Mouse (Mus musculus): ENCODE results near the gene Basp1. TPM values are rescaled to one million over a fixed set of nuclear protein-coding genes. Genes with fewer than 3 reads are reported as not detected.

Gene Basp1
- total RNA-seq, 2 experiments from 2014 or later, result 2.2 to 2.3 TPM

DNA sequence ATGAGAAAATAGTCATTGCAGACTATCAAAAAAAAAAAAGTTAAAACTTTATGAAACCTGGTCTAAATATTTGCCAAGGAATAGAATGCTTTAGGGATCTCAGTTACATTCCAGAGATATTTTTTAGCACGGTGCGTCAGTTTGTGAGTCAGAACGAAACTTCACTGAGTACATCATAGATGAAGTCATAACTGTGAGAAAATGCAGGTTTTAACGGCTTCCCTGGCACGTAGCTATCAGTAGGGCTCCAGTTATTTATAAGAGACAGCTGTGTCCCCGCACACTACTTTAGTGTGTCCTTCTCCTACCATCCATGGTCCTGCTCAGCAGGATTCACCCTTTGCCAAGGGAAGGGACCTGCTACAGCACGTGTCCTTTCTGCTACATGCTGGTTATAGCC lies 44.0 kb downstream of the Basp1 start:
- no peak for DNase-seq
- intact Hi-C loops (cut with DNase I), result no loop called here

DNA sequence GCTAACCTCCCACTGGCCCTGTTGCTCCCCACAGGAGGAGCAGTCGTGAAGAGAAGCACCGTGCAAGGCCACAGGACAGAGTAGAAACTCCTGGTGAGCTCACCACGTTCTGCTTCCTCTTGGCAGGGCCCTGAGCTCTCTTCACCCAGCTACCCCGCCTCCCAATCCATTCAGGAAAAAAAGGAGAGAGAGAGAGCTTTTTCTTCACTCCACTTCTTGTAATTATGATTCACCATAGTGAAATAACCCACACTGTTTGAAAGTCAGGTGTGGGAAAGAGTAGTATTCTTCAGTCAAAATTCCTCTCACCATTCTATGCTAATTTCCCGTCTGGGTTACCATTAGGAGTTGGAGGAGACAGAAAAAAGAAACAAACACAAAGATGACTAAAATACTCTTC lies 48.1 kb downstream of the Basp1 start:
- intact Hi-C loops (cut with DNase I), result no loop called here
- DNase-seq, result no peak

DNA sequence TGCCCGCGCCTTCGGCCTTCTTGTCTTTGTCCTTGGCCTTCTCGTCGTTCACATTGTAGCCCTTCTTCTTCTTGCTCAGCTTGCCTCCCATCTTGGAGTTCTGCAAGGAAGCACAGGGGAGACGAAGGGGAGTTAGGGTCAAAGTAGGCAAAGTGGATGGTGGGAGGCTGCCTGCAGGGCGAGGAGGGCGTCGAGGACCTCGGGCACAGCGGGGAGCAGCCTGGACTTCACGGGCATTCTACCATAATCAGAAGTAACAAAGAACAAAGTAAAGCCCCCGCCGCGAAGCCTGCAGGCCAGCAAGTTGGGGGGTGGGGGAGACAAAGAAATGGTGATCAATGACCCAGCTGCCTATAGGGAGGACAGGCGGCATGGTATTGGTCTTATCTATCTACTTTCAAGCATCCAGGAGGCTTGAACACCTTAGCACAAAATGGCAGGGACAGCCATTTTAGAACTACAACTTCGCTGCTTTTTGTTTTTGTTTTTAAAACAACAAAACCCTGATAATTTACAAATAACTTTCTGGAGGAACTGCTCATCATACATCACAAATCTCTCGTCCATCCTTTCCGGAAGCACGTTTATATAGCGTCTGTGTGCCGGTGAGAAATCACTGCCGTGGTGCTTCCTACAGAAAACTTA lies 48.6 kb downstream of the Basp1 start:
- intact Hi-C loops (cut with DNase I), result no loop called here
- no peak for DNase-seq

DNA sequence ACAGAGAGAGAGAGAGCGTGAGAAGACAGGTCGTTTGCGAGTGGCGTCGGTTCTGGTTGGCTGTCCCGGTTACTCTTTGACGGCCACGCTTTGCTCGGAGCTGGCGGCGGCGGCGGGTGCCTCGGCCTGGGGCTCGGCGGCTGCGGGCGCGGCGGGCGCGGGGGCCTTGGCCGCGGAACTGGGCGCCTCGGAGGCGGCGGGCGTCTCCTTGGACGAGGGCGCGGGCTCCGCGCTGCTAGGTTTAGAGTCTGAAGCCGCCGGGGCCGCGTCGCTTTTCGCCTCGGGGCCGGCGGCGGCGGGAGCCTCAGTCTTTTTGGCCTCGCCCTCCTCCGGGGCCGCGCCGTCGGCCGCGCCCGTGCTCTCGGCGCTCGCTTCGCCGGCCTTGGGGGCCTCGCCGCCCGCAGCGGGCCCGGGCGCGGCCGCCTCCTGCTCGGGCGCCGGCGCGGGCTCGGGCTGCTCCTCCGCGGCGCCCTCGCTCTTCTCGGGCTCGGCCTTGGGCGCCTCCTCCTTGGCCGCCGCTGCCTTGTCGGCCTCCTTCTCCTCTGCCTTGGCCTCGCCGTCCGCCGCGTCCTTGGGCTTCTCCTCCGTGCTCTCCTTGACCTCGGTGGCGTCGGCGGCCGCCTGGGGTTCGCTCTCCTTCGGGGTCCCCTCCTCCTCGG lies 49.3 kb downstream of the Basp1 start:
- intact Hi-C loops (cut with DNase I), result no loop called here
- no peak for DNase-seq

DNA sequence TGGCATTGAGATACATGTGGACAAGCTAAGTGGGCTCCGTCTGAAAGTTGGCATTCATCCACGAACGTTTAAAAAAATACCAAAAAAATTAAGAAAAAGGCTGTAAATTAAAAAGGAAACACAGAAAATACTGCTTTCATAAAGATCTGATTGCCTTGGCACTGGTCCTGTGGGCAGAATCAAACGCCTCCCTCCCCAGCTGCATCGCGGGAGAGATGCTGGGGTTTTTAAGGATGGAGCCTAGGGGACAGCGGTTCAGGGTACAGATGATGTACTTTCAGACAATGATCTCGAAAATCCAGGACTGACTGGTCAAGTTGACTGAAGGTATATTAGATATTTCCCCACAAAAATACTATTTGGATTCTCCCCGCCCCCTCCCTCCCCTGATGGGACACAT lies 49.9 kb downstream of the Basp1 start:
- DNase-seq, result no peak

DNA sequence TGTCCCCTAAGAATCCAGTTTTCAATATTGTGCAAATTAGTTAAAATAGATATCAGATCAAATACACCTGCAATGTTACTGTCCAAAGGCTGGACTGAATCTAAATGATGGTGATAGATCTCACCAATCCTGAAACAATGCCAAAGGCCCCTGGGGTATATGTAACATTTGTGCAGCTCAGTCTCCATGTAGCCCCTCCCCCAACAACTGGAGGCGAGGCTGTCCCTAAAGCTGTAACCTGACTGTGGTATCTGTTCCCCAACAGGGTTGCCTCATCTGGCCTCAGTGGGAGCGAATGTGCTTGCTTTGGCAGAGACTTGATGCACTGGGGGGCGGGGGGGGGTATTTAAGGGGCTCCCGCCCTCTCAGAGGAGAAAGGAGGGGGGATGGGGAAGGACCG lies 52.7 kb downstream of the Basp1 start:
- intact Hi-C loops (cut with DNase I), result no loop called here
- no peak for DNase-seq

More for the DNA sequence above, 49.9 kb downstream of the Basp1 start:
- intact Hi-C loops (cut with DNase I), result no loop called here

DNA sequence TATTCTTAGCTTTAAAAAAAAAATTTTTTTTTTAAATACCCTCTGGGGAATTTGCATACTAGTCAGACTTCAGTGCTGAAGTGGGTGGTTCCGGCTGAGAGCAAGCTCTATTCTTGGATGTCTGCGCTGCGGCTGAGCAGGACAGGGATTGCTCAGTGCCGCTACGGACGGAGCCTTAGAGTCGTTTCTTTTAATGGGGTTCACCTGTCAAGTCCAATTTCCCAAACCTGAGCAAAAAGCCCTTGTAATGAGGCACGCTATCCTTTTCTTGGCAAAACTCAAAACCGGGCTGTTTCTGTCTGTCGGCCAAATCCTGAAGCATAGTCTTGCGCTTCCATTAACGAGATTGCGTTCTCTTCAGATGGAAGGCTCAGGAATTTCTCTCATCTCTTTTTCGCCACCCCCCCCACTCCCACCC lies 54.9 kb downstream of the Basp1 start:
- intact Hi-C loops (cut with DNase I), result no loop called here
- DNase-seq, result no peak

DNA sequence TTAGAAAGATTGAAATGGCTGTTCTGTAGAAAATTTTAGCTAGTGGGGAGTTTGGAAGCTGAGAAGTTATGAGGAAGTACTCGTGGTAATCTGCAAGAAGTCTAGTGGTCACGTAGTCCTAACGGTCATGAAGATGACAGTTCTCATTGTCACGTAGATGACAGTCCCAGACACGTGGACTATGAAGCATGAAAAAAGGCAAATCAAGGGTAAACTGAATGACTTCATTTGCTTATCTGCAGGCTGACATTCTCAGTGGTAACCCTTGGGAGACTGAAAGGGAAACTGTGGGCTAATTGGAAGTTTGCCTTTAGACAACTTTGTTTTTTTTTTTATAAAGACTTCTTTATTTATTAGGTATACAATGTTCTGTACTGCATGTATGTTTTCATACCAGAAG lies 58.2 kb downstream of the Basp1 start:
- no peak for DNase-seq
- intact Hi-C loops (cut with DNase I), result no loop called here

DNA sequence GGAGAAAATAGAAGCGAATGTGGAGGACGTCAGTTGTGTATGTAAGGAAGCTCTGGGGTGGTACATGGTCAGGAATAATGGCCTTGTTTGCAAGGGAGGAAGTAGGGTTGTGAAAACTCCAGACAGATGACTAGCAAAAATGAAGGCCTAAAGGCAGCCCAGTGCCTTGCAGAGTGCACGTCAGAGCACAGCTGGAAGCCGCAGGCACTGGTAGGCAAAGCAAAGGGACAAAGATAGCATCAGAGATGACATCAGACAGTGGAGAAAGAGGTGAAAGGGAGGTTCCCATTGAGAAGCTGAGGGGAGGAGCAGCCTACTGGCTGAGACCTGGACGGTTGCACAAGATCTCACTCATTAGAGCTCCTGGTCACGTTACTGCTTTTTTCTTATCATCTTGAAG lies 58.8 kb downstream of the Basp1 start:
- intact Hi-C loops (cut with DNase I), result no loop called here

DNA sequence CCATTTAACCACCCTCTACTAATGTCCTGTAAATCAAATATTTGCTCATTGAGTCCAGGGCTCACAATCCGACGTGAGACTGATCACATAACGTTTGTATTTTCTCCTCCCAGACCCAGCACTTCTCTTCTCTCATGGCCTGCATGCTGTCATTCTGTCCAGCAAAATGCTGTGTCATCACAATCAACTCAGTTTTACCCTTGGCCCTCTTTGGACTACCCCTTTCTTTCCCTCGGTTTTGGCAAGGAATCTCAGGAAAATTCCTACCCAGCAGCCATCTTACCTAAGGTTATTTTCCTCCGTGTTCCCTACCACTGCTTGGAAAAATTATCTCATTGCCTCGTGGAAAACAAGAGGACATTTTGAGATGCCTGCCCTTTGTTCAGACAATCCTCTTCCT lies 60.1 kb downstream of the Basp1 start:
- intact Hi-C loops (cut with DNase I), result no loop called here
- DNase-seq, result no peak

More for the DNA sequence above, 58.8 kb downstream of the Basp1 start:
- DNase-seq, result no peak

DNA sequence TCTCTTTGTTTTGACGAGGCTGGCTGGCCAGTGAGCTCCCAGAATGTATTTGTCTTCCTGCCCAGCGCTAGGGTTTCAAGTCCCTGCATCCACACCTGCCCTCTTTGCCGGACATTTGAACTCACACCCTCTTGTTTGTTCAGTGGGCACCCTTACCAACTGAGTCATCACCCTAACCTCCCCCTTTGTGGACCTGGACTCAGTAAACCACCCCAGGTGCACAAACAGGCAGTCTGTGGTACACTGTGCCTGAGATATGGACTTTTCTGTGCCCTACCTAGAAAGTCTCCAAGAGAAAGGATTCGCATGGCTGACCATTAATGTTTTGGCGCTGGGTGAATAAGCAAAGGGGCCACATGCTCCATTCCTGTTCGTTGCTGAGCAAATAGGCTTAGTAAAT lies 70.3 kb downstream of the Basp1 start:
- DNase-seq, result no peak
- intact Hi-C loops (cut with DNase I), result no loop called here

DNA sequence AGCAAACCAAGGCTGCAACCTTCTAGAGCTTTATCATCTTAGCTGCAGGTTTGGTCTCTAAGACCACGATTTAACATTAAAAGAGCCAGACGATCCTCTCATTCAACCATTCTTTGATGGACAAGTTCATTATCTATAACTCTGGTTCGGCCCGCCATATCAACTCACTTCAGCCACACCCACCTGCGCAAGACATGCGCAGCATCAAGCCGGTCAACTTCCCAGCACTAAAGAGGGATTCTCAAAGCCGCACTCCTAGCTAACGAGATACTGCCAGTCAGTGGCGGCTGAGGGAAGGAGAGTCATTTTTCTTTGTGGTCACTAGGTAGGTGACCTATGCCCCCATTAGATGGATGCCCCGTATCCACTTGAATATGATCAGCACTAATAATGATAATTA lies 78.3 kb downstream of the Basp1 start:
- no peak for DNase-seq
- intact Hi-C loops (cut with DNase I), result no loop called here

DNA sequence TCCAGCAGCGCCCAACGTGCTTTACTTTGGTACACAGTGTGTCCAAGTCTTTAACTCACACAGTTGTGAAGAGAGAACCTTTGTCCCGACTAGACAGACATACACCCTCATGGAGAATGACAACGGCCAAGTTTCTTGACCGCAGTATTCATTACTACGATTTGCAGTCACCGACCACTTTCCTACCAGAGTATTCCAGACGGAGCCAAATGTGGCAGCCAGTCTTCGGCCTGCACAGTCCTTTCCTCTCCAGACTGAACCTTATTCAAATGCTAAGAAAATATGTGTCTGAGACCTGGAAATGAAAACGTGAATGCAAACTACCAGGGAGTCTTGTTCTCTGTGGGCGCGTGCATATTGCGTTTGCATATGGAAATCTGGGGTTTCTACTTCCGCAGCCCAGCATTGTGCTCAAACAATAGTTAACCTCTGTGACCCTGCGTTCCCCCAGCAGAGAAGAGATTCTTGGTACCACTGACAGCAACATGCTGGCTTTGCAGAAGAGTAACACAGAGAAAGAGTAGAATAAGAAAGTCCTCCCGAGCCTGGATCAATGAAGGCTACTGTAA lies 81.6 kb downstream of the Basp1 start:
- intact Hi-C loops (cut with DNase I), result no loop called here
- DNase-seq, result no peak

DNA sequence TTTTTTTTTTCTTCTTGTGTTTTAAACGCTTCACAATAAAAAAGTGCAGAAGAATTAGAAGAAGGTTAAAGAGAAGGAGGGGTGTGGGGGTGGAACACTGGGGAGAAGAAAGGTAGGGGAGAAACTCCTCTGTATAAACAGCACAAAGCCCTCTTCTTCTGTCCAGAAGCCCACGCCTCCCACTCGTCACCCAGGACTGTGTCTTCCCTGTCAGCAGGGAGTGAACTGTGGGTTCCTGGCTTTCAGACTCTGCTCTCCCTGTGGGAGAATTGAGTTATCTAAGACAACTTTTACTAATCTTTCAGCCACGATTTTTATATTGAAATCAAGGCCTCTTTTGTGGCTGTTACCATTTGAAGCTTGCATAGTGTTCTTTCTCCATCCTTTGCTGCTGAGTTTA lies 82.6 kb downstream of the Basp1 start:
- intact Hi-C loops (cut with DNase I), result no loop called here

DNA sequence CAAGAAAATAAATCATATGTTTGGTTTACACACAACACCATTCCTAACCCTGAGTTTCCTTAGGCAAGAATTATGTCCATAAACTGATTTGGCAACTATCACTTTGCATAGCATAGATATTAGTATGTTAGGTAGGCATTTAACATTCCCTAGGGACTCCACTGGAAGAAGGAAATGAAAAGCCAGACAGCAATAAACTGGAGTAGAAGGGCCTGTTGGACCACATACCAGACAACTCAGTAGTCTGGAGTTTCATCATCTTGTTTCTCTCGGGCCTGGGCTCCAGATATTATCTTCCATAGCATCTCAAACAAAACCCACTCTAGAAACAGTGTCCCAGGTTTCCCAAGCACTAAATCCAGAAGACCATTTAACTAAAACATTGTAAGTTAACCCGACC lies 91.0 kb downstream of the Basp1 start:
- no peak for DNase-seq
- intact Hi-C loops (cut with DNase I), result no loop called here

More for the DNA sequence above, 82.6 kb downstream of the Basp1 start:
- no peak for DNase-seq

DNA sequence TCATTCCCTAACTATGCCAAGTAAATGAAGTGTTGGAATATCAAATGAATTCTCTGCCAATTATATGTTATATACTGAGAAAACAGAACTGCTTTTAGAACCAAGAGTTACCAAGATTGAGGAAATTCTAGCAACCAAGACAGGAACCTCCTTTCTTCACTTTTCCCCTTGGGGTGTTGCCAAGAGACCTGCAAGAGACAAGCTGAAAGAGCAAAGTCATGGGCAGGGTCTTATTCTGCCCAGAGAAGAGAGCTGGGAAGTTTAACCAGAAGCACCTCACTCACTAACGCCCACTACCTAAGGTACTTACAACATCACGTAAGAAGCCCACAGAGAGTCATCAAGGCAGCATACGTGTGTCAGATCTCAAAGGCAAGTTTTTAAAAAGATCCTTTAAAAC lies 91.5 kb downstream of the Basp1 start:
- intact Hi-C loops (cut with DNase I), result no loop called here
- no peak for DNase-seq

DNA sequence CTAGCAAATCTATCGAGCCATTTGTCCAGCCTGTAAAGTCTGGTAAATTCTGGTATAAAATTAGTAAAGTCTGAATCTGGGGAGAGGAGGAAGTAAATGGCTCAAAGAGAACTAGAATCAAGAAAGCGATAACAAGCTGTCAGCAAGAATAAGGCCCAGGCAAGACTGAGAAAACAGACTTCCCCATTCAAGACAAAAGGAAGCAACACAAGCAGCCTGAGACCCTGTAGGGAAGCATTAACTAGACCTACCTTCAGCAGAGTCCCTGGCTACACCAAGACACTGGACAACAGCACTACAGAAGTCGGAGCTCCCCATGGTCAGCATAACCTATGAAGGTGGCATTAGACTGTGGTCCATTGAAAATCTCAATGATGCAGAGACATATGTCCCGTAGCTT lies 91.9 kb downstream of the Basp1 start:
- intact Hi-C loops (cut with DNase I), result no loop called here
- DNase-seq, result no peak

DNA sequence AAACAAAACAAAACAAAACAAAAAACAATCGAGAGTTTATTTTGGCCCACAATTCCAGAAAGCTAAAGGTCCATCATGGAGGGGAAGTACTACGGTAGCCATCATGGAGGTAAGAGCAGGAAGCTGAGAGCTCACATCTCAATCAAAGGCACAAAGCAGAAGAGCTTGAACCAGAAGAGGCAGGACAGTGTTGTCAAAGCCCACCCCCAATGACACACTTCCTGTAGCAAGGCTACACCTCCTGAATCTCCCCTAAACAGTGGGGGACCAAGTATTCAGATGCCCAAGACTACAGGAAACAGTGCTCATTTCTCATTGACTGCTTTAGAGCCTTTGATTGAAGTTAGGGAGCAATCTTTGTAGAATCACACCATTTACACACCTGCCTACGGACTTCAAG lies 99.1 kb downstream of the Basp1 start:
- intact Hi-C loops (cut with DNase I), result no loop called here
- no peak for DNase-seq
